Mouse (Mus musculus): Measurements from ENCODE around the gene 4930433I11Rik.
"Not testable (repeated sequence)": the region's sequence is repeated elsewhere in the genome, so short reads cannot be mapped to it uniquely, and the experiment has no call there.

The 4930433I11Rik gene

DNA sequence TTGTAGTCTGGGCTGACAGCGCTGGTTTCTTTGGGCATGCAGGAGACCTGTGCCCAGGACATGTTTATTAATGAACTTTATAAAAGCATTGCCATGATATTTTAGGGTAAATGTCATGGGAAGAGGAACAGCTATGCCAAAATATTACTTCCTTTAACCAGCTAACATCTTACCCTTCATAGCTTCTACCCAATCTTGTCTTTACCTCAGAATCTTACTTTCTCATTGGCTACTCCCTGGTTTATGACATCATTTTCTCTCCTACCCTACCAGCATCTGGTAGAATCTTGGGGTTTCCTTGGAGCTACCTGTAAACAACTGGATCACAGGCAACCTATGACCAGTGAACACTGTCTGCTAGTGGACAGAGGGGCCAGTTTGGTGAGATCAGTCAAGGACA lies at the start of gene 4930433I11Rik:
Gene 4930433I11Rik (plus strand): TSS at position 301 of the 400 bp plus-strand sequence.
- DNase-seq (ENCODE audit: low read depth): no peak

DNA sequence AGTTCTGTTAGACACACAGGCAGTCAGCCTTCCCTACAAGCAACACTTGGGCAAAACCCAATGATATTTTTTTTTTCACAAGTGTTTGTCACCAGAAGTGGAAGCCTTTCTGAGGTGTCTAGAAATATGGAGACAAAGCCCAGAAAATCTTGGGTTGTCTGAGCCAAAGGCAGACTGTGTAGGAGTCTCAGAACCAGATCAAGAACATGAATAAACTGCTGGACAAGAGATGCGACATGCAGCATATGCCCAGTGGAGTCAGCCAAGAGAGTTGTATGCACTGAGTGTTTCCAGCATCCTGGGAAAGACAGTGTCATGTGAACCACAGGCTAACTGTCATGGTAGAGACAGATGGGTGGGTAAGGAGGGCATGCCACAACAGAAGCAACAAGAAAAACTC lies 48.0 kb upstream of the 4930433I11Rik start:
- DNase-seq (ENCODE audit: low read depth): no peak

DNA sequence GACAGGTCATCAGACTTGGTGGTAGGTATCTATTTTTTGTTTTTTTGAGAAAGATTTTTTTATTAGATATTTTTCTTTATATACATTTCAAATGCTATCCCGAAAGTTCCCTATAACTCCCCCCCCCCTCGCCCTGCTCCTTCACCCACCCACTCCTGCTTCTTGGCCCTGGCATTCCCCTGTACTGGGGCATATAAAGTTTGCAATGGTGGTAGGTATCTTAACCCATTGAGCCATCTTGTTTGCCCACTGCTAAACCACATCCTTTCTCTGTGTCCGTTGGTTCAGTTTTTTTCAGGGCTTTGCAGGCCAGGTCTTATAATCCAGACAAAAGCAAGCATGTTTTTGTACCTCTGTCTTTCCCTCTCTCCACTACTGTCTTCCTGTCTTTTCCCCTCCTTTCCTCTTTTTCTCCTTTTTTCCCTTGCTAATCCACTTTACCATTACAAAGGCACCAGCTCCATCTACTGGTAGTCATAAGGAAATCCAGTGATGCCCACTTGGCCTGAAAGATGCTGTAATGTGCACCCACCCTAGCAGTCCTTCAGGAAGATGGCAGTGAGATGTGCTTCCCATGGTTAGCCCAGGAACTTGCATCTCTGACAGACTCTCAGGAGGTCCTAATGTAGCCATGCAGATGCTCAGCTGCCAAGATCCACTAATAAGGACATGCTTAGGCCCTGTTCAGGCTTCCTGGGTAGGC lies 45.0 kb upstream of the 4930433I11Rik start:
- no peak for DNase-seq (ENCODE audit: low read depth)

DNA sequence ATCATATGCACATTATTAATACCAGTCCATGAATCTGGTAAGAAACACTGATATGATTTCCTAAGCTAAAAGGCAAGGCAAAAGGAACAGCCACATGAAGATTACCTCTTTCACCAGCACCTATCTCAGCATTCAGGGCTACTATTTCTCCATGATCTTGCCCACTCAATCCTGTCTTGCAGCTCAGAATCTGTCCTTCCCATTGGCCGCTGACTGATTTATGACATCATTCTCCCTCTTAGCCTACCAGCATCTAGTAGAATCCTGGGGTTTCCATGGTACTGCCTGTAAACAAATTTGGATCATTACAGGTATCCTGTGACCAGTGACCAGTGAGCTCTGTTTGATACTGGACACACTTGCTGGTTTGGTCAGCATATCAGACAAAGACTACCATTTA lies 45.1 kb downstream of the 4930433I11Rik start, which contains the start of gene Gm4884:
Gene Gm4884 (plus strand): TSS at position 301 of the 400 bp plus-strand sequence.
- not testable (repeated sequence) for DNase-seq (ENCODE audit: low read depth)

DNA sequence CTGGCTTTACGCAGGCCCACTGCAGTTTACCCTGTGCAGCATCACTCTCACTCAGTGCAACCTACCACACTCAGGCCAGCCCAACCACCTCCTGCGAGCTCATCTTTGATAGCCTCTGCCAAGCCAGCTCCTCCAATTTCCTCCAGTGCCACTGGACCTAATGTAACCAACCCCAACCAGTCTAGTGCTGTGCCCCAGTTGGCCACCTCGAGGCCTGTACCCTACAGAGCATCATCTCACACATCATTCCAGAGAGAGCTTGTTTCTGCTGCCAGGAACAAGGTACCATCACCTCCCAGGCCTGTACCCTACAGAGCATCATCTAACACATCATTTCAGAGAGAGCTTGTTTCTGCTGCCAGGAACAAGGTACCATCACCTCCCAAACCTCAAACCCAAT lies 56.7 kb downstream of the 4930433I11Rik start:
- not testable (repeated sequence) for DNase-seq (ENCODE audit: low read depth)

Measured in fibroblast of lung, adult 2 months (primary cell).